Mouse (Mus musculus): ENCODE measurements around the gene Gm43064. TPM values are rescaled to one million over a fixed set of nuclear protein-coding genes. Genes with fewer than 3 reads are reported as not detected.

Gm43064 gene
- polyA plus RNA-seq, 1 experiment from 2014 or later = not detected

- Histone ChIP-seq H3K27ac (replicated peaks; ENCODE audit: low read depth, low read length) (no peak overlapping the region), H3K4me1 (ENCODE audit: control insufficient read depth, insufficient read depth, low read length) (no peaks in the 10 kb centered on the region), H3K4me2 (ENCODE audit: low read length) (no peak overlapping the region), H3K4me3 (replicated peaks; ENCODE audit: low read depth, low read length) (no peak overlapping the region), H3K36me3 (ENCODE audit: control insufficient read depth, insufficient read depth, low read length) (no peaks in the 10 kb centered on the region), H3K27me3 (ENCODE audit: control insufficient read depth, insufficient read depth, low read length) (no peaks in the 10 kb centered on the region), H3K9me3 (ENCODE audit: control insufficient read depth, low read length) (no peaks in the 10 kb centered on the region), H3K9ac (replicated peaks; ENCODE audit: low read length) (no peak overlapping the region)
- 91% methylated on average over 4 of the region's 4 CpGs for WGBS
- ATAC-seq (ENCODE audit: low FRiP score, low TSS enrichment) (no peak), DNase-seq (no peak)
Measured at GRCm38 (mm10) chr3:103868008-103868407, 58.6 kb downstream of the Gm43064 start.

GRCm38 (mm10) chr3:103872663-103873098 lies 63.3 kb downstream of the Gm43064 start:
- no peak for ATAC-seq (ENCODE audit: low FRiP score, low TSS enrichment)
- no peak overlapping the region for H3K4me3 ChIP-seq (replicated peaks; ENCODE audit: low read depth, low read length)
- no peaks in the 10 kb centered on the region for H3K27me3 ChIP-seq (ENCODE audit: control insufficient read depth, insufficient read depth, low read length)
- H3K9ac ChIP-seq (replicated peaks; ENCODE audit: low read length) = no peak overlapping the region
- H3K4me1 ChIP-seq (ENCODE audit: control insufficient read depth, insufficient read depth, low read length) = no peaks in the 10 kb centered on the region
- H3K27ac ChIP-seq (replicated peaks; ENCODE audit: low read depth, low read length) = no peak overlapping the region
- no peak for DNase-seq
- 68% methylated on average over 3 of the region's 3 CpGs for WGBS
- H3K9me3 ChIP-seq (ENCODE audit: control insufficient read depth, low read length) = no peaks in the 10 kb centered on the region
- no peaks in the 10 kb centered on the region for H3K36me3 ChIP-seq (ENCODE audit: control insufficient read depth, insufficient read depth, low read length)
- no peak overlapping the region for H3K4me2 ChIP-seq (ENCODE audit: low read length)

- 71% methylated on average over 7 of the region's 7 CpGs for WGBS
- Histone ChIP-seq H3K27me3 (ENCODE audit: control insufficient read depth, insufficient read depth, low read length) (no peaks in the 10 kb centered on the region), H3K36me3 (ENCODE audit: control insufficient read depth, insufficient read depth, low read length) (no peaks in the 10 kb centered on the region), H3K9ac (replicated peaks; ENCODE audit: low read length) (no peak overlapping the region), H3K4me2 (ENCODE audit: low read length) (no peak overlapping the region), H3K4me1 (ENCODE audit: control insufficient read depth, insufficient read depth, low read length) (no peaks in the 10 kb centered on the region), H3K27ac (replicated peaks; ENCODE audit: low read depth, low read length) (no peak overlapping the region), H3K9me3 (ENCODE audit: control insufficient read depth, low read length) (no peaks in the 10 kb centered on the region), H3K4me3 (replicated peaks; ENCODE audit: low read depth, low read length) (no peak overlapping the region)
- no peak for DNase-seq
- no peak for ATAC-seq (ENCODE audit: low FRiP score, low TSS enrichment)
Measured at GRCm38 (mm10) chr3:103874329-103874728, 65.0 kb downstream of the Gm43064 start.

- Histone ChIP-seq H3K36me3 (ENCODE audit: control insufficient read depth, insufficient read depth, low read length) (no peaks in the 10 kb centered on the region), H3K27ac (replicated peaks; ENCODE audit: low read depth, low read length) (no peak overlapping the region), H3K4me3 (replicated peaks; ENCODE audit: low read depth, low read length) (no peak overlapping the region), H3K9me3 (ENCODE audit: control insufficient read depth, low read length) (no peaks in the 10 kb centered on the region), H3K4me1 (ENCODE audit: control insufficient read depth, insufficient read depth, low read length) (no peaks in the 10 kb centered on the region), H3K27me3 (ENCODE audit: control insufficient read depth, insufficient read depth, low read length) (no peaks in the 10 kb centered on the region), H3K4me2 (ENCODE audit: low read length) (no peak overlapping the region), H3K9ac (replicated peaks; ENCODE audit: low read length) (no peak overlapping the region)
- 78% methylated on average over 11 of the region's 11 CpGs for WGBS
- ATAC-seq (ENCODE audit: low FRiP score, low TSS enrichment) (no peak), DNase-seq (no peak)
Measured at GRCm38 (mm10) chr3:103885946-103886345, 76.6 kb downstream of the Gm43064 start.

- Histone ChIP-seq H3K4me3 (replicated peaks; ENCODE audit: low read depth, low read length) (no peak overlapping the region), H3K27me3 (ENCODE audit: control insufficient read depth, insufficient read depth, low read length) (no peaks in the 10 kb centered on the region), H3K4me2 (ENCODE audit: low read length) (no peak overlapping the region), H3K9me3 (ENCODE audit: control insufficient read depth, low read length) (no peaks in the 10 kb centered on the region), H3K27ac (replicated peaks; ENCODE audit: low read depth, low read length) (no peak overlapping the region), H3K9ac (replicated peaks; ENCODE audit: low read length) (no peak overlapping the region), H3K36me3 (ENCODE audit: control insufficient read depth, insufficient read depth, low read length) (no peaks in the 10 kb centered on the region), H3K4me1 (ENCODE audit: control insufficient read depth, insufficient read depth, low read length) (no peaks in the 10 kb centered on the region)
- WGBS = 31% methylated on average over 3 of the region's 3 CpGs
- ATAC-seq (ENCODE audit: low FRiP score, low TSS enrichment) (no peak), DNase-seq (peak; percentile 84)
Measured at GRCm38 (mm10) chr3:103887581-103887980, 78.2 kb downstream of the Gm43064 start.

Other genes starting within 250 kb of the Gm43064 start
- gene Syt6, start 234.3 kb upstream of the Gm43064 start, polyA plus RNA-seq (2014; fragmentation: Nextera tagmentation; extraction: Ambion mirVana) = 21.1 and 22.8 TPM in 2 replicates
- 0.20 TPM in 1 of 2 replicates, not detected in the other for gene Atg4a-ps, start 163.5 kb upstream of the Gm43064 start, polyA plus RNA-seq (2014; fragmentation: Nextera tagmentation; extraction: Ambion mirVana)
- gene Olfml3, start 71.6 kb upstream of the Gm43064 start, polyA plus RNA-seq (2014; fragmentation: Nextera tagmentation; extraction: Ambion mirVana) = 2.0 and 4.8 TPM in 2 replicates
- not detected in 2 replicates for gene Gm10964, start 70.2 kb upstream of the Gm43064 start, polyA plus RNA-seq (2014; fragmentation: Nextera tagmentation; extraction: Ambion mirVana)
- gene Hipk1, start 18.0 kb upstream of the Gm43064 start, polyA plus RNA-seq (2014; fragmentation: Nextera tagmentation; extraction: Ambion mirVana) = 18.9 and 22.1 TPM in 2 replicates
- 23.0 and 29.2 TPM in 2 replicates for gene Dclre1b, start 129 bp upstream of the Gm43064 start, polyA plus RNA-seq (2014; fragmentation: Nextera tagmentation; extraction: Ambion mirVana)
- gene Ap4b1, start 53 bp upstream of the Gm43064 start, polyA plus RNA-seq (2014; fragmentation: Nextera tagmentation; extraction: Ambion mirVana) = 20.1 and 25.4 TPM in 2 replicates
- 0.20 and 0.22 TPM in 2 replicates for gene Bcl2l15, start 23.0 kb downstream of the Gm43064 start, polyA plus RNA-seq (2014; fragmentation: Nextera tagmentation; extraction: Ambion mirVana)
- 0.26 TPM in 2 replicates for gene Ptpn22, start 50.2 kb downstream of the Gm43064 start, polyA plus RNA-seq (2014; fragmentation: Nextera tagmentation; extraction: Ambion mirVana)
- gene Rsbn1, start 104.5 kb downstream of the Gm43064 start, polyA plus RNA-seq (2014; fragmentation: Nextera tagmentation; extraction: Ambion mirVana) = 29.3 and 29.5 TPM in 2 replicates
- gene Phtf1, start 158.5 kb downstream of the Gm43064 start, polyA plus RNA-seq (2014; fragmentation: Nextera tagmentation; extraction: Ambion mirVana) = 24.7 and 35.9 TPM in 2 replicates

Measured in midbrain, embryonic 14.5 days (tissue).